Mouse (Mus musculus) embryonic fibroblast, embryonic 13.5 days (primary cell): Measurements from ENCODE around the gene Ccpg1. TPM values are rescaled to one million over a fixed set of nuclear protein-coding genes. Genes with fewer than 3 reads are reported as not detected.
A peak's percentile ranks its signal among the peaks of the same experiment; 100 is the strongest.

Source experiments
- H3K27ac ChIP-seq: 2 replicates; pipeline ENCODE4 v1.5.1; 2012; ENCODE audit warnings: low read length, control low read depth, inconsistent platforms; ENCODE audit not compliant: insufficient read depth
- H3K4me1 ChIP-seq: 2 replicates; pipeline ENCODE4 v1.6.1; 2011; ENCODE audit warnings: low read length; ENCODE audit not compliant: control insufficient read depth, insufficient read depth
- H3K4me3 ChIP-seq: 2 replicates; pipeline ENCODE4 v1.5.1; 2011; ENCODE audit warnings: mild to moderate bottlenecking, control low read depth, low read length; ENCODE audit not compliant: insufficient read depth
- CTCF ChIP-seq: IDR thresholded peaks from 2 replicates; pipeline ENCODE4 v1.5.1; 2011; ENCODE audit warnings: mild to moderate bottlenecking, control low read depth, low read length, moderate library complexity, borderline replicate concordance; ENCODE audit not compliant: insufficient read depth
- POLR2A ChIP-seq: IDR thresholded peaks from 2 replicates; pipeline ENCODE4 v1.6.1; 2011; ENCODE audit warnings: low read depth, mild to moderate bottlenecking, control low read depth, low read length, moderate library complexity
- polyA plus RNA-seq: library from polyadenylated mRNA; stranded (reverse); fragments of >200 nt; gene quantifications from 2 replicates; pipeline ENCODE4 v1.2.4, GENCODE M21; 2011; ENCODE audit warnings: low read depth; ENCODE audit not compliant: missing spikeins, insufficient read length

The Ccpg1 gene
- polyA plus RNA-seq, 1 experiment = 28.1 TPM

DNA sequence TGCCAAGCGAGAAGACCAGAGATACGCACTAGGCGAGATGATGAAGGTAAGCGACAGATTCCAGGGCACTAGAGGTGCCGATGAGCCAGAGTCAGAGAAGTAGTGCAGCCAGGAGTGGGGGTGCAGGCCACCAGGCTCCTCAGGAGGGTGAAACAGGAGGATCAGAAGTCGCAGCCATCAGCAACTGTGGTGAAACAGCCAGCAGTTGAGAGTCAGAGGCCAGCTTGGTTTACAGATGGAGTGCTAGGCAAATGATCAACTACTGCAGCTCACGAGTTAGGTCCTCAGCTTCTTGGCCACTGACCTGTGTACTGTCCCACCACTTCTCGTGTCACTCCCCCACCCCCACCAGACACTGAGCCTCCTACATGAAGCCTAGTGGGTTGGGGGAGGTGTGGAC, 23.9 kb upstream of the Ccpg1 start:
- TF ChIP-seq POLR2A (no peak), CTCF (no peak)
- Histone ChIP-seq H3K4me3 (no peak overlapping the region), H3K4me1 (no peaks in the 10 kb centered on the region), H3K27ac (no peak overlapping the region)

DNA sequence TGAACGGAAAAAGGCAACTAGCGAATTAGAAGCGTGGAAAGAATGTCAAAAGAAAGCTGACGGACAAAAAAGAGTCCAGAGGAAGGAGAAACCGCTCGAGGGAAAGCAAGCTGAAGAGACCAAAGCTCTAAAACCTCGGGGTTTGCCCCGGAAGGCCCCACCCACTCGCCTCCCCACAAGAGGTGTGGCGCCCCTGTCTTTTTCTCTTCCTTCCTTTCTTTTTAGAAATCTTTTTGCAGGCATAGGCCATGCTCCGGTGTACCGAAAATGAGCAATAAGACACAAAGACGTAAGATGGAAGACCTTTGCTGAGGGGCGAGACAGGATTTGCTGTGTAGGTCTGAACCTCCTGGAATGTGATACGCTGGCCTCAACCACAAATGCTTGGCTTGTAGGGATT, 23.3 kb upstream of the Ccpg1 start:
- H3K4me1 ChIP-seq = no peaks in the 10 kb centered on the region
- H3K27ac ChIP-seq = no peak overlapping the region
- TF ChIP-seq CTCF (no peak), POLR2A (no peak)

GRCm38 (mm10) chr9:72968349-72969061, 16.7 kb upstream of the Ccpg1 start:
- Histone ChIP-seq H3K4me1 (no peaks in the 10 kb centered on the region), H3K27ac (no peak overlapping the region), H3K4me3 (no peak overlapping the region)
- TF ChIP-seq POLR2A (no peak), CTCF (peak; percentile 29; the same call in 1 of the 2 replicates)

More for the DNA sequence above, 23.3 kb upstream of the Ccpg1 start:
- H3K4me3 ChIP-seq = no peak overlapping the region

DNA sequence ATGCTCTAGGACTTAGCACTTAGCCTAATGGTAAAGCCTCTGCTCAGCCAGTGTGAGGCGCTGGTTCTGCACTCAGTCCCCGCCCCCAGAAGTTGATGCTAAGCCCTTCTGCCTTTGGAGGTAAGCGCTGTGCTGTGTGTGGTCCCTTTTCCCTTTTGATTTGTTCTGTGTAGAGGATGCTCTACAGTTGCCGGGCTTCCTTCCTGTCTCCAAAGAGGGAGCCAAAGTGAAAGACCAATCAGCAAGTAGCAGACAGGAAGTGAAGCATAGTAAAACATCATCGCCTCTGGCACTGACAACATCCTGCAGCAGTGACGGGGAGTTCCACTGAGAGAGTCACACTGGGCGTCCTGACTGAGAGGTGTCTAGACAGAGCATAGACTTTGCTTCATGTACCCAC, 15.4 kb upstream of the Ccpg1 start:
- TF ChIP-seq CTCF = no peak
- no peak for TF ChIP-seq POLR2A
- Histone ChIP-seq H3K4me3 (no peak overlapping the region), H3K27ac (no peak overlapping the region), H3K4me1 (no peaks in the 10 kb centered on the region)

DNA sequence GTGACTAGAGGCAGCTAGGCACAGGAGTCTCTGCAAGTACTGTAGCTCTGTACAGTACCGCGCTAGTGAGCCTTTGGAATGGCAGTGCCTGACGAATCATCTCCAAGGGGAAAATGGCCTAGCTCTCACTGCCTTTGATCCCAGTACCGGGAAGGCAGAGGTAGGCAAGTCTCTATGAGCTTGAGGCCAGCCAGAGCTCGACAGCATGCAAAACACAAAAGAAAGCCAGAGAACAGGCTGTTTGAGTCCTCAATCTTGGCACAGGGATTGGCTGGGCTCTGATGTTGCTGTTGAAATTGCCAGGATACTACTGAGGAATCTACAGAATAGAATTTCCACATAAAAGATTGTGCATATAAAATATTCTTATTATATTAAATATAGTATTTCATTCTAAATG, 12.8 kb upstream of the Ccpg1 start:
- H3K4me1 ChIP-seq = no peaks in the 10 kb centered on the region
- TF ChIP-seq POLR2A (no peak), CTCF (no peak)
- no peak overlapping the region for H3K4me3 ChIP-seq
- no peak overlapping the region for H3K27ac ChIP-seq

DNA sequence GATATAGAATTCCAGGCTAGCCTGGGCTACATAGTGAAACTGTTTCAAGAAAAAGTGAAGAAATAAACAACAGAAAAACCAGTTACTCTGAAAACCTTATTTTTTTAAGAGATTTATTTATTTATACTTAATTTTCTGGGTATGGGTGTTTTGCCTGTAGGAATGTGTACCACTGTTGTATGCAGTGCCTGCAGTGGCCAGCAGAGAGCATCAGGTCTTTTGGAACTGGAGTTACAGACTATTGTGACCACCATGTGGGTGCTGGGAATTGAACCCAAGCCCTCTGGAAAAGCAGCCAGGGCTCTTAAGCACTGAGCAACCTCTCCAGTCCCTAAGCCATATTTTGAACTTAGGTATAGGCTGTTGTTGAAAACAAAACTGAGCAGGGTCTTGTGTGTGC, 12.2 kb upstream of the Ccpg1 start:
- TF ChIP-seq CTCF (no peak), POLR2A (no peak)
- no peak overlapping the region for H3K27ac ChIP-seq
- H3K4me1 ChIP-seq = no peaks in the 10 kb centered on the region
- H3K4me3 ChIP-seq = no peak overlapping the region

GRCm38 (mm10) chr9:72974734-72975133, 10.5 kb upstream of the Ccpg1 start:
- TF ChIP-seq CTCF = no peak
- no peak for TF ChIP-seq POLR2A
- H3K27ac ChIP-seq = no peak overlapping the region
- H3K4me3 ChIP-seq = no peak overlapping the region
- no peaks in the 10 kb centered on the region for H3K4me1 ChIP-seq

DNA sequence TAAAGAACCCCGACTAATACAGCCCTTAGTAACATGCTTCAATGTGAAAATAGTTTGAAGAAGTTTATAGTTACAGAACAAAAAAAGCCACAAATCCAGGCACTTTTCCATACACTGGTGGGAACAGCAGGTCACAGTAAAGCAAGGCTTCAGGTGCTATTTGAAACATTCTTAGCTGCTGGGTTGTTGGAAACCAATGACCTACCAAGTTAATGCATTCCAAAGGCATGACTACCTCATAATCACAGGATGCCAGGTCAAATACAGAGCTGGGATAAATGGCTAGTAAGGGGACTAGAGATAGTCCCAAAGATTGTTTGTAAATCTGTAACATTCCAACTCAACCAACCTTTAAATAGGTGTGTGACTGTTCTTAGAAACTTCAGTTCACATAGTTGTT, 10.0 kb upstream of the Ccpg1 start:
- TF ChIP-seq CTCF = no peak
- TF ChIP-seq POLR2A = no peak
- no peak overlapping the region for H3K27ac ChIP-seq
- no peaks in the 10 kb centered on the region for H3K4me1 ChIP-seq
- no peak overlapping the region for H3K4me3 ChIP-seq

DNA sequence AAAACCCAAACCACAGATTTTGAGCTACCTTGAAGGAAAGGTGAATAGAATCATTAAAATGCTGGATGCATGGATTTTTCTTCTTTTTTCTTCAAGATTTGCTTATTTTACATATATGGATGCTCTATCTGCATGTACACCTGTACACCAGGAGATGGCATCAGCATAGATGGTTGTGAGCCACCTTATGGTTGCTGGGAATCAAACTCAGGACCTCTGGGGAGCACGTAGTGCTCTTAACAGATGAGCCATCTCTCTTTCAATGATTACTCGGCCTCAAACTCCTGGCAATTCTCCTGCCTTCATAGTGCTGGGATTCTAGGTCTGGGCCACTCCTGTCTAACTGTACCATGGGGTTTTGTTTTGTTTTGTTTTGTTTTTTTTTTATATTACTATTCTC, 2.2 kb upstream of the Ccpg1 start:
- TF ChIP-seq CTCF (no peak), POLR2A (no peak)
- Histone ChIP-seq H3K4me3 (no peak overlapping the region), H3K4me1 (0 out of 2 replicates have a peak, but pooled peaks cover 3% of the 10 kb centered on the region), H3K27ac (no peak overlapping the region)

GRCm38 (mm10) chr9:72987703-72988102, 2.5 kb downstream of the Ccpg1 start:
- 0 out of 2 replicates have a peak, but pooled peaks cover 3% of the 10 kb centered on the region for H3K4me1 ChIP-seq
- no peak overlapping the region for H3K27ac ChIP-seq
- no peak overlapping the region for H3K4me3 ChIP-seq
- TF ChIP-seq POLR2A = no peak
- no peak for TF ChIP-seq CTCF

DNA sequence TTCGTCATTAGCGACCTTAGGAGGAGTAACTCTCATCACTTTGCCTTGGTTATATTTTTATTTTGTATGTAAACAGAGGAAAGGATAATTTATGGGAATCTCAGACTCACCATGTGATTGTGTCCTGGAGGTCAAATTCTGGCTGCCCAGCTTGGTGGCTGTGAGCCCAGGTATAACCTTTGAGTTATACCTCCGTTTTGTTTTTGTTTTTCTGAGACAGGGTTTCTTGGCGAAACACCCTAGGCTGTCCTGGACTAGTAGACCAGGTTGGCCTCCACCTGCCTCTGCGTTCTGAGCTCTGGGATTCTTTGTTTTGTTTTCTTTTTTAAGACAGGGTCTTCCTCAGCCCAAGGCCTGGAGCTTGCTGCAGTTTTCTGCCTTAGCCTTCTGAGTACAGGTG, 3.5 kb downstream of the Ccpg1 start:
- H3K4me1 ChIP-seq = 0 out of 2 replicates have a peak, but pooled peaks cover 3% of the 10 kb centered on the region
- no peak for TF ChIP-seq CTCF
- no peak for TF ChIP-seq POLR2A
- H3K4me3 ChIP-seq = no peak overlapping the region
- H3K27ac ChIP-seq = no peak overlapping the region
